Mouse (Mus musculus): Measurements from ENCODE around the gene Atp6v1g1. TPM values are rescaled to one million over a fixed set of nuclear protein-coding genes. Genes with fewer than 3 reads are reported as not detected.

The Atp6v1g1 gene
- polyA plus RNA-seq, 1 experiment from 2014 or later = 125 TPM

GRCm38 (mm10) chr4:63586240-63586639 lies 41.7 kb downstream of the Atp6v1g1 start:
- no peak overlapping the region for H3K4me3 ChIP-seq (replicated peaks)
- WGBS (ENCODE audit: insufficient replicate concordance) = 65% methylated on average over 2 of the region's 2 CpGs
- no peaks in the 10 kb centered on the region for H3K9me3 ChIP-seq (replicated peaks)
- no peak overlapping the region for H3K27ac ChIP-seq
- H3K36me3 ChIP-seq = 0 out of 2 replicates have a peak, but pooled peaks cover 9% of the 10 kb centered on the region
- H3K4me2 ChIP-seq = no peak overlapping the region
- no peak for ATAC-seq (ENCODE audit: low read depth)
- no peak for DNase-seq
- no peak overlapping the region for H3K9ac ChIP-seq
- H3K27me3 ChIP-seq = no peaks in the 10 kb centered on the region
- no peaks in the 10 kb centered on the region for H3K4me1 ChIP-seq (replicated peaks)

- no peak overlapping the region for H3K27ac ChIP-seq
- DNase-seq (no peak), ATAC-seq (ENCODE audit: low read depth) (no peak)
- no peaks in the 10 kb centered on the region for H3K27me3 ChIP-seq
- peaks cover 4% of the 10 kb centered on the region for H3K4me1 ChIP-seq (replicated peaks)
- no peaks in the 10 kb centered on the region for H3K36me3 ChIP-seq
- 30% methylated on average over 7 of the region's 7 CpGs for WGBS (ENCODE audit: insufficient replicate concordance)
- H3K9ac ChIP-seq = no peak overlapping the region
- H3K4me3 ChIP-seq (replicated peaks) = no peak overlapping the region
- H3K9me3 ChIP-seq (replicated peaks) = no peaks in the 10 kb centered on the region
- no peak overlapping the region for H3K4me2 ChIP-seq
Observed at GRCm38 (mm10) chr4:63589987-63590386, 45.4 kb downstream of the Atp6v1g1 start.

GRCm38 (mm10) chr4:63590538-63590937 lies 46.0 kb downstream of the Atp6v1g1 start:
- no peak overlapping the region for H3K4me2 ChIP-seq
- no peak for DNase-seq
- no peak overlapping the region for H3K27ac ChIP-seq
- no peaks in the 10 kb centered on the region for H3K27me3 ChIP-seq
- no peaks in the 10 kb centered on the region for H3K9me3 ChIP-seq (replicated peaks)
- no peaks in the 10 kb centered on the region for H3K36me3 ChIP-seq
- no peak overlapping the region for H3K4me3 ChIP-seq (replicated peaks)
- no peak overlapping the region for H3K9ac ChIP-seq
- WGBS (ENCODE audit: insufficient replicate concordance) = 43% methylated on average over 4 of the region's 4 CpGs
- ATAC-seq (ENCODE audit: low read depth) = no peak
- H3K4me1 ChIP-seq (replicated peaks) = peaks cover 8% of the 10 kb centered on the region

GRCm38 (mm10) chr4:63594459-63595110 lies 50.0 kb downstream of the Atp6v1g1 start:
- H3K9ac ChIP-seq = no peak overlapping the region
- no peaks in the 10 kb centered on the region for H3K27me3 ChIP-seq
- H3K36me3 ChIP-seq = no peaks in the 10 kb centered on the region
- peaks cover 8% of the 10 kb centered on the region for H3K4me1 ChIP-seq (replicated peaks)
- no peaks in the 10 kb centered on the region for H3K9me3 ChIP-seq (replicated peaks)
- H3K4me2 ChIP-seq = no peak overlapping the region
- no peak overlapping the region for H3K27ac ChIP-seq
- H3K4me3 ChIP-seq (replicated peaks) = no peak overlapping the region
- DNase-seq = no peak
- no peak for ATAC-seq (ENCODE audit: low read depth)
- 52% methylated on average over 5 of the region's 5 CpGs for WGBS (ENCODE audit: insufficient replicate concordance)

GRCm38 (mm10) chr4:63595259-63595658 lies 50.7 kb downstream of the Atp6v1g1 start:
- 27% methylated on average over 10 of the region's 10 CpGs for WGBS (ENCODE audit: insufficient replicate concordance)
- H3K4me1 ChIP-seq (replicated peaks) = peaks cover 8% of the 10 kb centered on the region
- no peak overlapping the region for H3K4me2 ChIP-seq
- H3K9me3 ChIP-seq (replicated peaks) = no peaks in the 10 kb centered on the region
- DNase-seq (no peak), ATAC-seq (ENCODE audit: low read depth) (no peak)
- H3K27ac ChIP-seq = no peak overlapping the region
- no peaks in the 10 kb centered on the region for H3K27me3 ChIP-seq
- H3K36me3 ChIP-seq = no peaks in the 10 kb centered on the region
- H3K9ac ChIP-seq = no peak overlapping the region
- H3K4me3 ChIP-seq (replicated peaks) = no peak overlapping the region

- Histone ChIP-seq H3K9ac (no peak overlapping the region), H3K9me3 (replicated peaks) (no peaks in the 10 kb centered on the region), H3K4me1 (replicated peaks) (peaks cover 8% of the 10 kb centered on the region), H3K4me3 (replicated peaks) (no peak overlapping the region), H3K4me2 (no peak overlapping the region), H3K27me3 (no peaks in the 10 kb centered on the region), H3K27ac (no peak overlapping the region), H3K36me3 (no peaks in the 10 kb centered on the region)
- WGBS (ENCODE audit: insufficient replicate concordance) = 72% methylated on average over 4 of the region's 4 CpGs
- no peak for ATAC-seq (ENCODE audit: low read depth)
- DNase-seq = no peak
Observed at GRCm38 (mm10) chr4:63596010-63596409, 51.4 kb downstream of the Atp6v1g1 start.

Other genes with a start within 250 kb of the Atp6v1g1 start
- not detected in 2 replicates for gene Orm1, start 200.2 kb upstream of the Atp6v1g1 start, polyA plus RNA-seq (2015; fragmentation: Nextera tagmentation; extraction: Ambion mirVana)
- gene Orm3, start 188.6 kb upstream of the Atp6v1g1 start, polyA plus RNA-seq (2015; fragmentation: Nextera tagmentation; extraction: Ambion mirVana) = not detected in 2 replicates
- not detected in 2 replicates for gene Orm2, start 182.3 kb upstream of the Atp6v1g1 start, polyA plus RNA-seq (2015; fragmentation: Nextera tagmentation; extraction: Ambion mirVana)
- 3.0 and 3.8 TPM in 2 replicates for gene Akna, start 141.4 kb upstream of the Atp6v1g1 start, polyA plus RNA-seq (2015; fragmentation: Nextera tagmentation; extraction: Ambion mirVana)
- 0.10 and 0.18 TPM in 2 replicates for gene Whrn, start 48.8 kb upstream of the Atp6v1g1 start, polyA plus RNA-seq (2015; fragmentation: Nextera tagmentation; extraction: Ambion mirVana)
- 6.4 and 7.9 TPM in 2 replicates for gene Tmem268, start 14.0 kb downstream of the Atp6v1g1 start, polyA plus RNA-seq (2015; fragmentation: Nextera tagmentation; extraction: Ambion mirVana)
- not detected in 2 replicates for gene Gm11213, start 60.5 kb downstream of the Atp6v1g1 start, polyA plus RNA-seq (2015; fragmentation: Nextera tagmentation; extraction: Ambion mirVana)
- not detected in 2 replicates for gene Tex48, start 77.7 kb downstream of the Atp6v1g1 start, polyA plus RNA-seq (2015; fragmentation: Nextera tagmentation; extraction: Ambion mirVana)
- gene Gm11214, start 118.6 kb downstream of the Atp6v1g1 start, polyA plus RNA-seq (2015; fragmentation: Nextera tagmentation; extraction: Ambion mirVana) = not detected in 2 replicates
- 0.02 and 0.03 TPM in 2 replicates for gene Tnfsf15, start 200.3 kb downstream of the Atp6v1g1 start, polyA plus RNA-seq (2015; fragmentation: Nextera tagmentation; extraction: Ambion mirVana)